Mouse (Mus musculus) neural tube, postnatal 0 days (tissue): ENCODE data around the gene Gm3033. TPM values are rescaled to one million over a fixed set of nuclear protein-coding genes. Genes with fewer than 3 reads are reported as not detected.

ENCODE experiments used
- polyA plus RNA-seq: library from polyadenylated mRNA; unstranded; fragments of >200 nt; fragmentation: Nextera tagmentation; extraction: Ambion mirVana; gene quantifications from 2 replicates; pipeline ENCODE4 v1.2.1, GENCODE M21; 2015

Gene Gm3033
- not detected in 2 replicates for polyA plus RNA-seq

DNA sequence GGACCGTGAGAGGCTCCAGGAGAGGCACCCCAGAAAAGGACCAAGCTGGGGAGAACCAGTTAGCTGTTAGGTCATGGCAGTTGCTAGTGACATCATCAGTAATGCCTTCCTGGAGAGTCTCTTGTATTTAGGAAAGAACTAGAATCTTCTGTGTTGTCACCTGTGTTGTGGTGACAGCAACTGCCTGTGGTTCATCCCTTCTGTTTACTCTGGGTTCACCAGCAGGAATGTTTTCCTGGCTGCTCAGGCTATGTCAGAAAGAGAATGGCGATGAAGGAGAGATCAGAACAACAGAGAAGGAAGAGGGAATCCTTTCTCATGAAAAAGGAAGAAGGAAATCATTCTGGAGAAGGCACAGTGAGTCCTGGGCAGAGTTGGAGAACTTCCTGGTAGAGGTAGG, at the start of gene Gm3033:
Gene Gm3033, plus strand, starts transcription at position 301 of the 400 bp plus-strand sequence.

DNA sequence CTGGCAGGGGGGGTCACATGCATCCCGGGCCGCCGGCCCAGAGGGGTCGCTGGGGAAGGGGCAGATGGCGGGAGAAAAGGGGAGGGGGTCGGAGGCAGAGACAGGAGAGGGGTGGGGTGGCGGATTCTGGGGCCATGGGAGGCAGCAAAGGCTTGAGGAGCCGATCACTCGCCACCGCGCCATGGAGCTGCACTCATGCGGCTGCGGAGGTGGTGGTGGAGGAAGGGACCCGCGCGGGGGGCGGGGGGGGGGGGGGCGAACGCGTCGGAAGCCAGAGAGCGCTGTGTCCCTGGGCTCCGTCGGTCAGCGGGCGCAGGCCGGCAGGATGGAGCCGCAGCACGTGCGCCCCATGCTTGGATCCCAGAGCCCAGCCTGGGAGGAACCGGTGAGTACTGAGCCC, 36.3 kb upstream of the Gm3033 start, which contains the start of gene Gm3002:
Gene Gm3002, plus strand, starts transcription at position 301 of the 400 bp plus-strand sequence.

DNA sequence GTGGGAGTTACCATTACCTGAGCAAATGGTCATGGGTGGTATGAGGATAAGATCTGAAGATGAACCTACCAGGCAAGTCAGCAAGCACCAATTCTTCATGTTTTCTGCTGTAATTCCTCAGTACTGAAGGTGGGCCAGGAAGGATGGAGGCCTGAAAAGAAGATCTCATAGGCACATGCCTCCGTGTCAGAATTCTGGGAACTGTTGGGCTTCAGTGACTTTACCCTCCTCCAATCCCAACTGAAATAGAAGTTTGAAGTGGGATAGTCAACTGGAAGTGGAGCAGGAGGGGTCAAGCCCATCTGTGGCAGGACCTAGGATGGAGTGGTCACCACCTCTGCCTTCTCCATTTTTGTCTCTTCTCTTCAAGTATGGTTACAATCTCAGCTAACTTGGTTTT, 37.8 kb downstream of the Gm3033 start, which contains the start of gene Gm2916:
Gene Gm2916, plus strand, starts transcription at position 301 of the 400 bp plus-strand sequence.

Other genes with a start within 250 kb of the Gm3033 start
- not detected in 2 replicates for gene Gm3012, start 211.7 kb upstream of the Gm3033 start, polyA plus RNA-seq
- gene Gm3020, start 194.2 kb upstream of the Gm3033 start, polyA plus RNA-seq, result 19.3 and 21.4 TPM in 2 replicates
- gene Gm3043, start 157.5 kb upstream of the Gm3033 start, polyA plus RNA-seq, result not detected in 2 replicates
- gene Gm3002, start 36.2 kb upstream of the Gm3033 start, polyA plus RNA-seq, result 4.1 and 6.6 TPM in 2 replicates
- not detected in 2 replicates for gene Gm2916, start 37.9 kb downstream of the Gm3033 start, polyA plus RNA-seq
- gene Gm3029, start 85.5 kb downstream of the Gm3033 start, polyA plus RNA-seq, result not detected in 2 replicates
- 1.6 and 2.2 TPM in 2 replicates for gene Gm3095, start 117.3 kb downstream of the Gm3033 start, polyA plus RNA-seq
- not detected in 2 replicates for gene Gm3099, start 152.1 kb downstream of the Gm3033 start, polyA plus RNA-seq
- gene Gm5796, start 177.7 kb downstream of the Gm3033 start, polyA plus RNA-seq, result 2.2 and 4.6 TPM in 2 replicates
- not detected in 2 replicates for gene Gm3115, start 237.9 kb downstream of the Gm3033 start, polyA plus RNA-seq